Mouse (Mus musculus): ENCODE data around the gene Ebf1.

DNA sequence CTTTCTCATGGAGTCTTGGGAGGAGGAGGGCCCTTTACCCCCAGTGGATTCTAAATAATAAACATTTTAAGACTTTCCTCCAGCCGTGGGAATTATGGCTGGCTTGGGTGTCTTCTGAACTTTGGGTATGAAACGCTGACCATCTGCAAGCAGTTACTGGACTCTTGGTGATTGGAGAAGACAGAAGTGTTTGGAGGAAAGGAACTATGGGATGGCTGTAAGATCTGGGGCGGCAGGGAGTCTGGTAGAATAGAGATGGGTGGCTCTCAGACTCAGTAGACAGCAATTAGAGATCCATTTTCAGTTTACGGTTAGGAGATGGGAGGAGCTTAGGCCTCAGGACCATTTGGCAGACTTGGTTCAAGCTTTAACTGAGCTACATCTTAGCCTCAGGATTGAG, 83.1 kb downstream of the Ebf1 start:
- TF ChIP-seq CTCF (IDR thresholded peaks at IDR 0.05; ENCODE audit: low read depth) (no peak), EP300 (IDR thresholded peaks at IDR 0.05; ENCODE audit: low read depth) (no peak)
